Mouse (Mus musculus): ENCODE results near the gene A530064D06Rik. TPM values are rescaled to one million over a fixed set of nuclear protein-coding genes. Genes with fewer than 3 reads are reported as not detected.

A530064D06Rik gene
- polyA plus RNA-seq (2012; rRNA removed), result 0.05 TPM in 1 of 2 replicates, not detected in the other

GRCm38 (mm10) chr17:48167103-48167502, at the start of gene A530064D06Rik:
TSS of gene A530064D06Rik (minus strand) at chr17:48167275.

GRCm38 (mm10) chr17:48146120-48146519, 21.0 kb downstream of the A530064D06Rik start, which contains the start of gene 9830107B12Rik:
TSS of gene 9830107B12Rik (minus strand) at chr17:48146268.

Other genes with a start within 250 kb of the A530064D06Rik start
- 76.0 and 86.9 TPM in 2 replicates for gene Foxp4, start 242.6 kb downstream of the A530064D06Rik start, polyA plus RNA-seq (2012; rRNA removed)
- not detected in 2 replicates for gene 1700122O11Rik, start 129.0 kb downstream of the A530064D06Rik start, polyA plus RNA-seq (2012; rRNA removed)
- gene 1700067P10Rik, start 78.0 kb downstream of the A530064D06Rik start, polyA plus RNA-seq (2012; rRNA removed), result 0.05 TPM in 1 of 2 replicates, not detected in the other
- gene 9830107B12Rik, start 21.0 kb downstream of the A530064D06Rik start, polyA plus RNA-seq (2012; rRNA removed), result not detected in 2 replicates
- 0.03 TPM in 1 of 2 replicates, not detected in the other for gene Trem1, start 65.5 kb upstream of the A530064D06Rik start, polyA plus RNA-seq (2012; rRNA removed)
- gene Trem3, start 80.5 kb upstream of the A530064D06Rik start, polyA plus RNA-seq (2012; rRNA removed), result 0.08 and 0.09 TPM in 2 replicates
- 0.09 TPM in 1 of 2 replicates, not detected in the other for gene Treml4, start 97.0 kb upstream of the A530064D06Rik start, polyA plus RNA-seq (2012; rRNA removed)
- 0.10 and 0.13 TPM in 2 replicates for gene Treml2, start 132.2 kb upstream of the A530064D06Rik start, polyA plus RNA-seq (2012; rRNA removed)
- 0.03 and 0.09 TPM in 2 replicates for gene B430306N03Rik, start 148.9 kb upstream of the A530064D06Rik start, polyA plus RNA-seq (2012; rRNA removed)
- gene Trem2, start 179.1 kb upstream of the A530064D06Rik start, polyA plus RNA-seq (2012; rRNA removed), result 4.7 and 7.9 TPM in 2 replicates
- gene Treml1, start 192.6 kb upstream of the A530064D06Rik start, polyA plus RNA-seq (2012; rRNA removed), result 0.07 and 0.12 TPM in 2 replicates
- 92.1 and 104 TPM in 2 replicates for gene Nfya, start 242.6 kb upstream of the A530064D06Rik start, polyA plus RNA-seq (2012; rRNA removed)
- gene Oard1, start 242.7 kb upstream of the A530064D06Rik start, polyA plus RNA-seq (2012; rRNA removed), result 19.0 and 21.8 TPM in 2 replicates

Measured in central nervous system, embryonic 18 days (tissue).